ENCODE assay signal across 9 mouse cellular contexts in genomic region chr4:43492101-43492820, GRCm38 (mm10). TPM values are rescaled to one million over a fixed set of nuclear protein-coding genes. Genes with fewer than 3 reads are reported as not detected.
A peak's percentile ranks its signal among the peaks of the same experiment; 100 is the strongest.
DNase-seq lines count a peak whose midpoint lies in the region; ATAC-seq lines count a peak whose summit lies in the region.
"Had no signal": no experiment of that assay in that cellular context is flagged by ENCODE, and none has a peak within 500 bp of the region (broad histone marks: within the 10 kb centered on the region; RNA-seq: fewer than 3 reads in every experiment).

No protein-coding gene starts in this region.

- H3K9me3 ChIP-seq in forebrain, embryonic 13.5 days (replicated peaks): peaks cover 3% of the 10 kb centered on the region; the same call in 1 of the 2 replicates
- H3K9me3 ChIP-seq in liver, embryonic 15.5 days (replicated peaks): no peaks in the 10 kb centered on the region

- ATAC-seq in forebrain, embryonic 13.5 days: no peak
- ATAC-seq in liver, embryonic 15.5 days (ENCODE audit: insufficient read depth): no peak; the same call in 1 of the 2 replicates
- no peak for ATAC-seq in frontal cortex, adult (ENCODE audit: low TSS enrichment)

- no peaks in the 10 kb centered on the region for H3K27me3 ChIP-seq in forebrain, embryonic 13.5 days
- H3K27me3 ChIP-seq in liver, embryonic 15.5 days: no peaks in the 10 kb centered on the region

- H3K36me3 ChIP-seq in forebrain, embryonic 13.5 days (ENCODE audit: poor library complexity, severe bottlenecking): peaks cover 13% of the 10 kb centered on the region; the same call in 1 of the 2 replicates
- H3K36me3 ChIP-seq in liver, embryonic 15.5 days (replicated peaks): peaks cover 21% of the 10 kb centered on the region

- H3K4me2 ChIP-seq in forebrain, embryonic 13.5 days: peak overlapping the region; percentile 63
- peak overlapping the region; percentile 89 for H3K4me2 ChIP-seq in liver, embryonic 15.5 days

- H3K4me1 ChIP-seq in forebrain, embryonic 13.5 days: peaks cover 23% of the 10 kb centered on the region
- H3K4me1 ChIP-seq in liver, embryonic 15.5 days (replicated peaks): peaks cover 59% of the 10 kb centered on the region

- DNase-seq in embryo, embryonic 9.5 days (ENCODE audit: extremely low spot score): peak; percentile 21
- DNase-seq in embryo, embryonic 11 days: no peak
- peak; percentile 63 for DNase-seq in 416B (ENCODE audit: low read depth)
- DNase-seq in left cerebral cortex, adult 18-20 months (ENCODE audit: low spot score in 2 of 2): no peak
- DNase-seq in testis, postnatal 14 days (ENCODE audit: low spot score): no peak

- H3K9ac ChIP-seq in forebrain, embryonic 13.5 days: no peak overlapping the region
- no peak overlapping the region for H3K9ac ChIP-seq in liver, embryonic 15.5 days

- WGBS in forebrain, embryonic 13.5 days: 43% methylated on average over 12 of the region's 12 CpGs
- WGBS in liver, embryonic 15.5 days (ENCODE audit: insufficient replicate concordance): 40% methylated on average over 12 of the region's 12 CpGs

- peak overlapping the region; percentile 56 for H3K4me3 ChIP-seq in forebrain, embryonic 13.5 days
- peak overlapping the region; percentile 82 for H3K4me3 ChIP-seq in liver, embryonic 15.5 days (replicated peaks)

- H3K27ac ChIP-seq in forebrain, embryonic 13.5 days: peak overlapping the region; percentile 78
- H3K27ac ChIP-seq in liver, embryonic 15.5 days (replicated peaks): peak overlapping the region; percentile 87

RNA-seq across cellular contexts. Expression of gene Ccdc107, which starts 0.4 kb away (rescaled TPM):
- 51.1 and 52.0 TPM in 2 replicates for polyA plus RNA-seq in forebrain, embryonic 13.5 days (2015; fragmentation: Nextera tagmentation; extraction: Ambion mirVana)
- 33.5 and 34.2 TPM in 2 replicates for polyA plus RNA-seq in liver, embryonic 15.5 days (2015; fragmentation: Nextera tagmentation; extraction: Ambion mirVana)
- total RNA-seq in left cerebral cortex, adult 18-20 months (2021): 10 to 100 TPM; 29.9 to 30.0 TPM

RNA-seq across cellular contexts. Expression of gene Arhgef39, which starts 7.2 kb away (rescaled TPM):
- 38.2 and 40.3 TPM in 2 replicates for polyA plus RNA-seq in forebrain, embryonic 13.5 days (2015; fragmentation: Nextera tagmentation; extraction: Ambion mirVana)
- polyA plus RNA-seq in liver, embryonic 15.5 days (2015; fragmentation: Nextera tagmentation; extraction: Ambion mirVana): 34.5 and 38.2 TPM in 2 replicates
- 1 to 10 TPM in 1 of 2 experiments, under 1 TPM in 1; 0.21 to 1.8 TPM for total RNA-seq in left cerebral cortex, adult 18-20 months (2021)

RNA-seq across cellular contexts. Expression of gene Sit1, which starts 8.7 kb away (rescaled TPM):
- polyA plus RNA-seq in forebrain, embryonic 13.5 days (2015; fragmentation: Nextera tagmentation; extraction: Ambion mirVana): not detected in 2 replicates
- 0.07 and 0.18 TPM in 2 replicates for polyA plus RNA-seq in liver, embryonic 15.5 days (2015; fragmentation: Nextera tagmentation; extraction: Ambion mirVana)
- not detected for total RNA-seq in left cerebral cortex, adult 18-20 months (2021)
- total RNA-seq: left cerebral cortex, postnatal 14 days had no signal

RNA-seq across cellular contexts. Expression of gene Car9, which starts 14.5 kb away (rescaled TPM):
- 0.40 and 0.80 TPM in 2 replicates for polyA plus RNA-seq in forebrain, embryonic 13.5 days (2015; fragmentation: Nextera tagmentation; extraction: Ambion mirVana)
- polyA plus RNA-seq in liver, embryonic 15.5 days (2015; fragmentation: Nextera tagmentation; extraction: Ambion mirVana): 1.3 and 1.9 TPM in 2 replicates
- 1 to 10 TPM in 1 of 2 experiments, under 1 TPM in 1; 0.42 to 1.8 TPM for total RNA-seq in left cerebral cortex, adult 18-20 months (2021)

RNA-seq across cellular contexts. Expression of gene Tpm2, which starts 31.3 kb away (rescaled TPM):
- 11.4 and 12.2 TPM in 2 replicates for polyA plus RNA-seq in forebrain, embryonic 13.5 days (2015; fragmentation: Nextera tagmentation; extraction: Ambion mirVana)
- polyA plus RNA-seq in liver, embryonic 15.5 days (2015; fragmentation: Nextera tagmentation; extraction: Ambion mirVana): 34.1 and 47.4 TPM in 2 replicates
- total RNA-seq in left cerebral cortex, adult 18-20 months (2021): 1 to 10 TPM; 8.4 to 9.9 TPM

Comparison
In these comparisons a context has a peak if more than half of its experiments do, and no peak if none do; other contexts are left out.
1. DNase-seq: peak in embryo, embryonic 9.5 days (single experiment) and 416B (single experiment); none in embryo, embryonic 11 days (single experiment), left cerebral cortex, adult 18-20 months (0 of 2) and testis, postnatal 14 days (single experiment).